Mouse (Mus musculus): Measurements from ENCODE around the gene Oog1. TPM values are rescaled to one million over a fixed set of nuclear protein-coding genes. Genes with fewer than 3 reads are reported as not detected.
"Not testable (repeated sequence)": the region's sequence is repeated elsewhere in the genome, so short reads cannot be mapped to it uniquely, and the experiment has no call there.

The Oog1 gene
- not detected in 2 replicates for polyA plus RNA-seq (2012)

DNA sequence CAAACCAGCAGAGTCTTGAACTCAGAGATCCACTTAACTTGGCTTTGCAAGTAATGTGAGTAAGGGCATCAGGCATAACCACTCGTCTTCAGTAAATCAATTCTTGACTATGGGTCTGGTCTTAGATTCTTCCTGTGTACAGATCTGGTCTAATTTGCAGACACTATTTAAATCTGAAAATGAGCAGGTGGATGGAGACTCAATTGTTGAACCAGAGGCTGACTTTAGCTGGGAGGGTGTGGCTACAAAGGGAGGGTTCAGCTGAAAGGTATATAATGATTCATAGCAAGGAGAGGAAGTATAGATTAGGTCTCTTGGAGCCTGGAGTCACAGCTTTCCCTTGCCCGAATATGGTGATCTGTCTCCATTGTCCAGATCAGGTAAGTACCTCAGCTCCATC is at the start of gene Oog1:
Gene Oog1 (plus strand): TSS at position 301 of the 400 bp plus-strand sequence.
- H3K9me3 ChIP-seq (ENCODE audit: control insufficient read depth, low read length); H3K36me3 ChIP-seq (ENCODE audit: control insufficient read depth); H3K27me3 ChIP-seq (ENCODE audit: control insufficient read depth); H3K4me1 ChIP-seq (ENCODE audit: control insufficient read depth); H3K4me3 ChIP-seq (replicated peaks): not testable (repeated sequence)

GRCm38 (mm10) chr12:87601388-87601787 is 1.1 kb upstream of the Oog1 start:
- not testable (repeated sequence) for H3K4me1 ChIP-seq (ENCODE audit: control insufficient read depth); H3K4me3 ChIP-seq (replicated peaks); H3K27me3 ChIP-seq (ENCODE audit: control insufficient read depth); H3K36me3 ChIP-seq (ENCODE audit: control insufficient read depth); H3K9me3 ChIP-seq (ENCODE audit: control insufficient read depth, low read length)

GRCm38 (mm10) chr12:87618569-87618968 is 16.1 kb downstream of the Oog1 start, which contains the start of gene Gm4027:
Gm4027 (plus strand) TSS chr12:87618869.
- not testable (repeated sequence) for H3K27me3 ChIP-seq (ENCODE audit: control insufficient read depth); H3K4me3 ChIP-seq (replicated peaks); H3K36me3 ChIP-seq (ENCODE audit: control insufficient read depth); H3K9me3 ChIP-seq (ENCODE audit: control insufficient read depth, low read length); H3K4me1 ChIP-seq (ENCODE audit: control insufficient read depth)

DNA sequence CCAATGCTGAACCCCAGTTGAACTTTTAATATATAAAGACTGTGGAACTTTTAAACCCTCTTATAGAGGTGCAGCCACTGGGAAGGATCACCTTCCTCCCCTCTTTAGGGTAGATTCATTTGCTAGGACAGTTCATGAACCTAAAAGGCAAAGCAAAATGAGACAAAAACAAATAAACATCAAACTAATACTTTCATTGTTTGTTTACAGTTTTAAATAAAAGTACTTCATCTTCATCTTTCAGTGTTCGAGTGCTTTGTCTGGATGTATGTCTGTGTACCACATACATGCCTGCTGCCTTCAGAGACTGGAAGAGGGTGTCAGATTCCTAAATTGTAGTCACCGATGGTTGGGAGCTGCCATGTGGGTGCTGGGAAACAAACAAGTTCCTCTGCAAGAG is 42.0 kb downstream of the Oog1 start, which contains the start of gene Gm16381:
Gene Gm16381 (minus strand): TSS at position 101 of the 400 bp plus-strand sequence.
- not testable (repeated sequence) for H3K36me3 ChIP-seq (ENCODE audit: control insufficient read depth); H3K27me3 ChIP-seq (ENCODE audit: control insufficient read depth); H3K9me3 ChIP-seq (ENCODE audit: control insufficient read depth, low read length); H3K4me1 ChIP-seq (ENCODE audit: control insufficient read depth); H3K4me3 ChIP-seq (replicated peaks)

- H3K4me1 ChIP-seq (ENCODE audit: control insufficient read depth); H3K4me3 ChIP-seq (replicated peaks); H3K27me3 ChIP-seq (ENCODE audit: control insufficient read depth); H3K9me3 ChIP-seq (ENCODE audit: control insufficient read depth, low read length); H3K36me3 ChIP-seq (ENCODE audit: control insufficient read depth): not testable (repeated sequence)
These were observed 50.6 kb downstream of the Oog1 start for GRCm38 (mm10) chr12:87652916-87653703.

Other genes with a start within 250 kb of the Oog1 start
- gene Sptlc2, start 214.3 kb upstream of the Oog1 start, polyA plus RNA-seq (2012): 0.29 and 0.80 TPM in 2 replicates
- gene Slirp, start 158.8 kb upstream of the Oog1 start, polyA plus RNA-seq (2012): 0.18 TPM in 1 of 2 replicates, not detected in the other
- 3.9 and 4.8 TPM in 2 replicates for gene Alkbh1, start 158.7 kb upstream of the Oog1 start, polyA plus RNA-seq (2012)
- gene Snw1, start 130.4 kb upstream of the Oog1 start, polyA plus RNA-seq (2012): 2.1 and 2.5 TPM in 2 replicates
- not detected in 2 replicates for gene Gm5788, start 108.0 kb upstream of the Oog1 start, polyA plus RNA-seq (2012)
- 0.03 TPM in 1 of 2 replicates, not detected in the other for gene Gm8300, start 88.4 kb upstream of the Oog1 start, polyA plus RNA-seq (2012)
- gene Gm4027, start 16.2 kb downstream of the Oog1 start, polyA plus RNA-seq (2012): not detected in 2 replicates
- gene Gm16381, start 41.9 kb downstream of the Oog1 start, polyA plus RNA-seq (2012): not detected in 2 replicates
- gene Gm21319, start 173.1 kb downstream of the Oog1 start, polyA plus RNA-seq (2012): not detected in 2 replicates
- not detected in 2 replicates for gene Gm21936, start 192.8 kb downstream of the Oog1 start, polyA plus RNA-seq (2012)
- gene BB287469, start 213.9 kb downstream of the Oog1 start, polyA plus RNA-seq (2012): not detected in 2 replicates
- gene Gm2001, start 239.7 kb downstream of the Oog1 start, polyA plus RNA-seq (2012): not detected in 2 replicates

All from erythroblast, embryonic 14.5 days (primary cell).